Mouse (Mus musculus) spleen, postnatal 4 days (tissue): ENCODE results near the gene Sbno1.
"Not testable (repeated sequence)": the region's sequence is repeated elsewhere in the genome, so short reads cannot be mapped to it uniquely, and the experiment has no call there.

ENCODE experiments used
- DNase-seq, 2 experiments: peaks; one replicate each; pipeline ENCODE4 v3.0.0; 2022; ENCODE audit warnings: low spot score in 2 of 2

Gene Sbno1

GRCm38 (mm10) chr5:124366721-124367120, 59.1 kb downstream of the Sbno1 start:
- no peak for DNase-seq

GRCm38 (mm10) chr5:124365754-124366153, 60.0 kb downstream of the Sbno1 start:
- no peak for DNase-seq

- DNase-seq, result no peak
Measured at GRCm38 (mm10) chr5:124364173-124364918, 61.5 kb downstream of the Sbno1 start.

- not testable (repeated sequence) for DNase-seq
Measured at GRCm38 (mm10) chr5:124362982-124363381, 62.8 kb downstream of the Sbno1 start, which contains the start of gene Cdk2ap1. Cdk2ap1 (minus strand) TSS chr5:124363082.

- DNase-seq, result no peak
Measured at GRCm38 (mm10) chr5:124359641-124360040, 66.2 kb downstream of the Sbno1 start.

GRCm38 (mm10) chr5:124356695-124357094, 69.1 kb downstream of the Sbno1 start:
- no peak for DNase-seq

GRCm38 (mm10) chr5:124355425-124355959, 70.3 kb downstream of the Sbno1 start:
- no peak for DNase-seq

GRCm38 (mm10) chr5:124354574-124355424, 71.0 kb downstream of the Sbno1 start:
- peak; percentile 47 to 73 for DNase-seq

GRCm38 (mm10) chr5:124353726-124354547, 71.9 kb downstream of the Sbno1 start:
- DNase-seq, result peak; percentile 74 to 85

GRCm38 (mm10) chr5:124353011-124353725, 72.6 kb downstream of the Sbno1 start:
- peak in 1 of 2 experiments; percentile 86 for DNase-seq

GRCm38 (mm10) chr5:124352141-124352920, 73.5 kb downstream of the Sbno1 start:
- peak; percentile 55 to 77 for DNase-seq

- DNase-seq, result no peak
Measured at GRCm38 (mm10) chr5:124351604-124352003, 74.2 kb downstream of the Sbno1 start.

- peak; percentile 33 to 74 for DNase-seq
Measured at GRCm38 (mm10) chr5:124351111-124351560, 74.7 kb downstream of the Sbno1 start.

- no peak for DNase-seq
Measured at GRCm38 (mm10) chr5:124350350-124350749, 75.5 kb downstream of the Sbno1 start.

- no peak for DNase-seq
Measured at GRCm38 (mm10) chr5:124349196-124349595, 76.6 kb downstream of the Sbno1 start.

- no peak for DNase-seq
Measured at GRCm38 (mm10) chr5:124342897-124343296, 82.9 kb downstream of the Sbno1 start.

- not testable (repeated sequence) for DNase-seq
Measured at GRCm38 (mm10) chr5:124341753-124342339, 84.0 kb downstream of the Sbno1 start.

- DNase-seq, result no peak
Measured at GRCm38 (mm10) chr5:124338791-124339190, 87.0 kb downstream of the Sbno1 start.

- no peak for DNase-seq
Measured at GRCm38 (mm10) chr5:124337909-124338308, 87.9 kb downstream of the Sbno1 start.

GRCm38 (mm10) chr5:124337103-124337502, 88.7 kb downstream of the Sbno1 start:
- DNase-seq, result no peak
